ENCODE assay signal across 8 mouse cellular contexts in the genomic region with DNA sequence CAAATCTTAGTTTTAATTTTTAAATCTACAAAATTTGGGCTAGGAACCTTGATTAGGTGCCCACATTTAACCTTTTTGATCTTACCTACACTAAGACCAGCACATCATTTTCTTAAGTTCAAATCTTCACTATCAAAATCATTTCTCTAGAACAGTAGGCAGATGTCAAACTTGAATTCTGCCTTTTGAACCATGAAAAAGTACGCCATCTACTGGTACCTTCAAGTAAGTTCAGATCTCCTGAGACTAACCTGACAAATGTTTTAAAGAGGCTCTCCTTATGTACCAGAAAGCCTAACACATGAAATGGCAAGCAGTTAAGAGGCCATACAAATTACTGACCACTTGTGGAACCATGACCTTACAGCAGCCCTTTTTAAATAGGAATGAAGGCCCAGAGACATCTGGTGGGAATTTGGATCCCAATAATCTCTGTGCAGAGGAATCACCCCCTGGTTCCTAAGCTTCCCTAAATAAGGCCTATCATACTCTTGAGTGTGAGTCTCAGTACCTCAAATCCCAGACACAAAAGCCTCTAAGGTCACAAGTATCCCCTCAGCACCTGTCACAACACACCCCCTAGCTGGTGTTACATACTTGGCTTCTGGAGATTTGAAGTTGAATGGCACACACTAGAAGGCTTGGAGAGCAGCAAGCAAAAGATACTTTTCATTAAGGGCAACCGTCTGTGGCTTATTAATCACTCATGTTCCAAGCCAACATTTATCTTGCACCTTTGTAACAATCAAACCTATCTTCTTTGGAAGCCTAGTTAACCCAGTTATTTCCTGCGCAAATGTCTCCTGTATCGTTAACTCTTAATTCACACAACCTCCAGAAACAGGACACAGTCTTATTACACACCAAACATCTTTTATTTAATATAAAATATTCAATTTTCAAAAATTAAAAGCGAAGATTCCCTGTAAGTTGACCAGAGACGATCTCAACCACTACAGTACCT.
DNase-seq lines count a peak whose midpoint lies in the region; ATAC-seq and TF ChIP-seq lines count a peak whose summit lies in the region.

No protein-coding gene starts in this region.

- peak overlapping the region; percentile 94 for H3K9ac ChIP-seq in kidney, embryonic 14.5 days (ENCODE audit: low read depth, low read length)
- peak overlapping the region; percentile 90 for H3K9ac ChIP-seq in liver, embryonic 12.5 days

- 5% methylated on average over 6 of the region's 6 CpGs for WGBS in kidney, embryonic 14.5 days
- 2% methylated on average over 6 of the region's 6 CpGs for WGBS in liver, embryonic 12.5 days (ENCODE audit: insufficient replicate concordance)

- H3K27ac ChIP-seq in kidney, embryonic 14.5 days (ENCODE audit: low read depth, low read length): peak overlapping the region; percentile 84
- H3K27ac ChIP-seq in bone marrow macrophage, adult 2 months (ENCODE audit: insufficient read depth, low read depth, low read length): peak overlapping the region; percentile 91
- peak overlapping the region; percentile 92 for H3K27ac ChIP-seq in liver, embryonic 12.5 days

- no peak for DNase-seq in kidney, adult 11 months
- no peak for DNase-seq in urinary bladder, adult 2 months (ENCODE audit: low spot score)

- TF ChIP-seq POLR2A in bone marrow macrophage, adult 2 months (IDR thresholded peaks at IDR 0.05; ENCODE audit: borderline replicate concordance, low read depth, low read length): no peak

- H3K36me3 ChIP-seq in kidney, embryonic 14.5 days (ENCODE audit: control insufficient read depth, insufficient read depth, low read length): peaks cover 13% of the 10 kb centered on the region; the same call in 1 of the 2 replicates
- peaks cover 25% of the 10 kb centered on the region for H3K36me3 ChIP-seq in liver, embryonic 12.5 days

- no peak for TF ChIP-seq CTCF in bone marrow macrophage, adult 2 months (IDR thresholded peaks at IDR 0.05; ENCODE audit: low read depth, low read length)

- no peaks in the 10 kb centered on the region; the same call in 1 of the 2 replicates for H3K4me1 ChIP-seq in kidney, embryonic 14.5 days (ENCODE audit: control insufficient read depth, insufficient read depth, low read length)
- peaks cover 8% of the 10 kb centered on the region for H3K4me1 ChIP-seq in bone marrow macrophage, adult 2 months (ENCODE audit: control insufficient read depth, insufficient read depth, low read length)
- H3K4me1 ChIP-seq in liver, embryonic 12.5 days: peaks cover 29% of the 10 kb centered on the region

- H3K4me2 ChIP-seq in kidney, embryonic 14.5 days (replicated peaks; ENCODE audit: low read depth, low read length): peak overlapping the region; percentile 72
- H3K4me2 ChIP-seq in liver, embryonic 12.5 days: peak overlapping the region; percentile 85

- no peaks in the 10 kb centered on the region for H3K9me3 ChIP-seq in kidney, embryonic 14.5 days (ENCODE audit: control insufficient read depth, low read length)
- no peaks in the 10 kb centered on the region for H3K9me3 ChIP-seq in liver, embryonic 12.5 days (replicated peaks)

- no peaks in the 10 kb centered on the region for H3K27me3 ChIP-seq in kidney, embryonic 14.5 days (ENCODE audit: control insufficient read depth, insufficient read depth, low read length)
- H3K27me3 ChIP-seq in liver, embryonic 12.5 days (replicated peaks): no peaks in the 10 kb centered on the region

- ATAC-seq in kidney, embryonic 14.5 days (ENCODE audit: low FRiP score, low TSS enrichment): no peak
- 0 out of 2 replicates have a peak, but pooled peaks have one; percentile 11 for ATAC-seq in granulocyte monocyte progenitor cell, adult 5-6 weeks (replicated peaks; ENCODE audit: poor library complexity, severe bottlenecking)
- no peak for ATAC-seq in liver, embryonic 12.5 days
- 0 out of 2 replicates have a peak, but pooled peaks have one; percentile 25 for ATAC-seq in neutrophil, adult 5-6 weeks (ENCODE audit: extremely low read depth, insufficient number of reproducible peaks, low FRiP score, poor library complexity, severe bottlenecking)
- no peak for ATAC-seq in frontal cortex, adult (ENCODE audit: low TSS enrichment)

- peak overlapping the region; percentile 89 for H3K4me3 ChIP-seq in kidney, embryonic 14.5 days (ENCODE audit: low read length)
- H3K4me3 ChIP-seq in bone marrow macrophage, adult 2 months (ENCODE audit: insufficient read depth, low read length): peak overlapping the region; percentile 100
- H3K4me3 ChIP-seq in liver, embryonic 12.5 days: peak overlapping the region; percentile 84

Comparison
In these comparisons a context has a peak if more than half of its experiments do, and no peak if none do; other contexts are left out.
1. ATAC-seq: peak in granulocyte monocyte progenitor cell, adult 5-6 weeks (single experiment) and neutrophil, adult 5-6 weeks (single experiment); none in kidney, embryonic 14.5 days (single experiment), liver, embryonic 12.5 days (single experiment) and frontal cortex, adult (single experiment).
2. Peak in every context shown above with its lines, with median percentiles within 50 percentile points of each other: H3K27ac ChIP-seq and H3K4me3 ChIP-seq.